Mouse (Mus musculus): ENCODE results near the gene Fscn2.

- TF ChIP-seq CTCF (IDR thresholded peaks at IDR 0.05; ENCODE audit: low read depth) (no peak; the same call in 1 of the 2 replicates), EP300 (optimal IDR thresholded peaks at IDR 0.05) (no peak)
These were observed 44.6 kb upstream of the Fscn2 start for GRCm38 (mm10) chr11:120316690-120317254.

Measured in stomach, postnatal 0 days (tissue).